In genomic region chr11:5244749-5245130, GRCm38 (mm10) we compare ENCODE assay signal across 8 mouse cellular contexts. TPM values are rescaled to one million over a fixed set of nuclear protein-coding genes. Genes with fewer than 3 reads are reported as not detected.
DNase-seq lines count a peak whose midpoint lies in the region; ATAC-seq lines count a peak whose summit lies in the region.

No protein-coding gene starts in this region.

- H3K4me2 ChIP-seq in embryonic facial prominence, embryonic 13.5 days, result peak overlapping the region; percentile 60
- peak overlapping the region; percentile 42 for H3K4me2 ChIP-seq in intestine, embryonic 15.5 days (replicated peaks)

- H3K27me3 ChIP-seq in embryonic facial prominence, embryonic 13.5 days, result no peaks in the 10 kb centered on the region
- H3K27me3 ChIP-seq in intestine, embryonic 15.5 days (replicated peaks), result no peaks in the 10 kb centered on the region

- no peak overlapping the region; the same call in 1 of the 2 replicates for H3K9ac ChIP-seq in embryonic facial prominence, embryonic 13.5 days
- no peak overlapping the region for H3K9ac ChIP-seq in intestine, embryonic 15.5 days

- peak overlapping the region; percentile 93 for H3K27ac ChIP-seq in embryonic facial prominence, embryonic 13.5 days
- peak overlapping the region; percentile 19; the same call in 1 of the 2 replicates for H3K27ac ChIP-seq in intestine, embryonic 15.5 days

- H3K36me3 ChIP-seq in embryonic facial prominence, embryonic 13.5 days, result peaks cover 18% of the 10 kb centered on the region
- H3K36me3 ChIP-seq in intestine, embryonic 15.5 days, result 0 out of 2 replicates have a peak, but pooled peaks cover 3% of the 10 kb centered on the region

- H3K4me1 ChIP-seq in embryonic facial prominence, embryonic 13.5 days, result peaks cover 55% of the 10 kb centered on the region
- peaks cover 26% of the 10 kb centered on the region for H3K4me1 ChIP-seq in intestine, embryonic 15.5 days (replicated peaks)

- intact Hi-C loops in heart, postnatal 14 days (cut with DNase I), result loop anchor here (2.0 kb wide), 1 partner anchor 16 kb away; the partner anchor contains the start of gene Kremen1

- peak; percentile 21; the same call in 1 of the 2 replicates for ATAC-seq in embryonic facial prominence, embryonic 13.5 days (ENCODE audit: insufficient number of reproducible peaks, insufficient read depth, low FRiP score, low TSS enrichment, low read depth)
- ATAC-seq in intestine, embryonic 15.5 days, result peak; percentile 45; the same call in 1 of the 2 replicates
- ATAC-seq in cerebellum, adult (ENCODE audit: insufficient number of reproducible peaks, low FRiP score, low TSS enrichment), result no peak

- H3K4me3 ChIP-seq in embryonic facial prominence, embryonic 13.5 days, result peak overlapping the region; percentile 23; the same call in 1 of the 2 replicates
- H3K4me3 ChIP-seq in intestine, embryonic 15.5 days (replicated peaks), result no peak overlapping the region

- WGBS in embryonic facial prominence, embryonic 13.5 days, result 14% methylated on average over 8 of the region's 8 CpGs
- 32% methylated on average over 8 of the region's 8 CpGs for WGBS in intestine, embryonic 15.5 days

- H3K9me3 ChIP-seq in embryonic facial prominence, embryonic 13.5 days, result no peaks in the 10 kb centered on the region
- no peaks in the 10 kb centered on the region for H3K9me3 ChIP-seq in intestine, embryonic 15.5 days

- peak; percentile 20 to 22 for DNase-seq in heart, adult 9 months (ENCODE audit: low spot score in 2 of 2)
- DNase-seq in heart, postnatal 14 days, result no peak
- peak; percentile 54 for DNase-seq in 3134 (ENCODE audit: extremely low read depth, insufficient read length, low spot score)
- DNase-seq in telencephalon, adult 2 months (ENCODE audit: low read depth, low spot score), result peak; percentile 60
- no peak for DNase-seq in thymus, postnatal 4 days

RNA-seq across cellular contexts. Expression of gene Kremen1, which starts 16.6 kb away (rescaled TPM):
- 10 to 100 TPM; 69.9 to 70.5 TPM for total RNA-seq in heart, postnatal 14 days (2021)
- polyA plus RNA-seq in embryonic facial prominence, embryonic 13.5 days (2015; fragmentation: Nextera tagmentation; extraction: Ambion mirVana), result 23.8 and 25.1 TPM in 2 replicates
- 10.4 and 11.7 TPM in 2 replicates for polyA plus RNA-seq in intestine, embryonic 15.5 days (2015; fragmentation: Nextera tagmentation; extraction: Ambion mirVana)

Comparison
In these comparisons a context has a peak if more than half of its experiments do, and no peak if none do; other contexts are left out.
1. DNase-seq: peak in heart, adult 9 months (2 of 2), 3134 (single experiment) and telencephalon, adult 2 months (single experiment); none in heart, postnatal 14 days (0 of 2) and thymus, postnatal 4 days (single experiment).